Mouse (Mus musculus) layer of hippocampus, postnatal 25 days (tissue): ENCODE data around the gene Cacna1b. TPM values are rescaled to one million over a fixed set of nuclear protein-coding genes. Genes with fewer than 3 reads are reported as not detected.

ENCODE experiments used
- DNase-seq, 2 experiments: peaks; one replicate each; pipeline ENCODE4 v3.0.0; 2022; ENCODE audit warnings: mixed read lengths in 2 of 2, low spot score in 1 of 2; ENCODE audit errors: extremely low spot score in 1 of 2
- total RNA-seq, 2 experiments: library from RNA; stranded (reverse); gene quantifications; 2 replicates each; pipeline ENCODE4 v1.2.3; 2021

Gene Cacna1b
- total RNA-seq, 2 experiments from 2014 or later = 72.4 to 84.0 TPM

DNA sequence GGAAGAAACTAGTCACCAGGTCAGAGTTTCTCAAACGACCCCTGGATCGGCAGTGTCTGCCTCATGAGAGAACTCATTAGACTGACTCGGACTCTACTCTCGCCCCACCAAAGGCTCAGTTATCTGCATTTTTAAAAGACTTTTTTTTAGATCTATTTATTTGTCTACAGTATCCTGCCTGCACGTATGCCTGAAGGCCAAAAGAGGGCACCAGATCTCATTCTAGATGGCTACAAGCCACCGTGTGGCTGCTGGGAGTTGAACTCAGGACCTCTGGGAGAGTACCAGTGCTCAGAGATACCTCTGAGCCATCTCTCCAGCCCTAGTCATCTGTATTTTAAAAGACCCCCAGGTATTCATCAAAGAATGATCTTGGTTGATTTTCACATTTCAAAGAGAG is 201.0 kb downstream of the Cacna1b start:
- DNase-seq = no peak

DNA sequence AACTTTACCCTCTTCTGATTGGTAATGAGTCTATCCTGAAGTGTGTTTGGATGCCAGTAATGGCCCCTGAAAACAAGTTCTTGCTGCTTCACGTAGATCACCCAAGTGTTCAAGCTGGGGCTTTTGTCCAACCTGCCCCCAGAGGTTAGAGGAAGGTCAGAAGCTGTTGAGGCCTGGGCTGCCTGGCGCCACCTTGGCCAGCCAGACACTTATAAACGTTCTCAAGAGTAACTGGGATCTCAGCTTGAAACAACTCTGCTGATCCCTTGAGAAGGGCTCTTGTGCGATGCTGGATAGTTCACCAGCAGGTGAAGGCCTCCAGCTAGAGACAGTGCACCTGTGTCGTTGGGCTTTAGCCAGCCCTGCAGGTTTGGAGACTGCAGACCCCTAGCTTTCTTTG is 202.8 kb downstream of the Cacna1b start:
- DNase-seq = no peak

DNA sequence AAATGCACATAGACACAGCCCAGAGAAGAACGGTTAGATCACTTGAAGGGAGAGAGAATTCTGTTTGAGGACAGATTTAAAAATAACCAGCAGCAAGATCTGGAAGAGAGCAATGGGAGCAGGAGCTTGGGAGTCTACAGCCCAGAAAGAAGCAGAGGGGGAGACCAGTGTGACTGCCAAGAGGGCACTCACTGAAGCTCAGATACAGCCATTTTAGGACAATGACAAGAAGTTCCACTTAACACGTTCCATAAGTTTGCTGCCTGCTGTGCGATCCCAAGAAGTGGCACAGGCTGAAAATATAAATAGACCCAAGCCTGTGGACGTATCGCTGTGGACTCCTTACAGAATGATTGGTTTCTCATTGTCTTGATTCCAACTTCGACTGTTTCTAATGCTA is 206.6 kb downstream of the Cacna1b start:
- no peak for DNase-seq

DNA sequence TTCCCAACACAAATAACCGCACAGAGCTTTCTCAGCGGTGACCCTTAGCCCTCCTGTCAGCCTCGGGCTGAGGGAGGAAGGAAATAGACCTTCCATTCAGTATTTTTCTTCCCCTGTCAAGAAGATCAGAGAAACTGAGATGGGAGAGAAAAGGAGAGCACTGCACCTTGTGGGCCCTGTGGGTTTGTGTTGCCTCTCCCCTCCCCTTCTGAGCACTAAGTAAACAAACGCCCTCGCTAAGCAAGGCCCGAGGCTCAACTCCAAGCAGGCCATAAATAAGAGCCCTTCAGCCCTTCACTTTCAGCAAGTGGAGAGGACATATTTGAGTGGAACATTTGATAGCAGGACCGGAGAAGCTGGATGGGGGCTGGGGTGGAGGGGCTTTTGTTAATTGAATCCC is 209.0 kb downstream of the Cacna1b start:
- DNase-seq = no peak

Other genes starting within 250 kb of the Cacna1b start
- 10 to 100 TPM; 61.4 to 71.0 TPM for gene Ehmt1, start 156.5 kb upstream of the Cacna1b start, total RNA-seq
- 10 to 100 TPM in 1 of 2 experiments, 1 to 10 TPM in 1; 9.5 to 13.5 TPM for gene Arrdc1, start 172.1 kb upstream of the Cacna1b start, total RNA-seq
- 10 to 100 TPM; 38.5 TPM for gene Zmynd19, start 186.6 kb upstream of the Cacna1b start, total RNA-seq
- 10 to 100 TPM; 31.6 to 33.0 TPM for gene Dph7, start 199.2 kb upstream of the Cacna1b start, total RNA-seq
- gene Mrpl41, start 211.9 kb upstream of the Cacna1b start, total RNA-seq = 10 to 100 TPM; 85.3 to 93.5 TPM
- 10 to 100 TPM; 24.2 to 25.2 TPM for gene Pnpla7, start 212.9 kb upstream of the Cacna1b start, total RNA-seq